Mouse (Mus musculus) brain, embryonic 14.5 days (tissue): ENCODE measurements around the gene Mnd1.

Experiments used
- CTCF ChIP-seq: fragments of 200-500 bp; IDR thresholded peaks from 2 replicates; pipeline ENCODE4 v1.5.1; 2012; ENCODE audit warnings: inconsistent platforms, mild to moderate bottlenecking, moderate library complexity, borderline replicate concordance; ENCODE audit not compliant: insufficient read depth, insufficient read length; ENCODE audit errors: extremely low read depth
- POLR2A ChIP-seq: fragments of 200-500 bp; IDR thresholded peaks from 2 replicates; pipeline ENCODE4 v1.6.1; 2012; ENCODE audit warnings: mild to moderate bottlenecking, inconsistent platforms, borderline replicate concordance; ENCODE audit not compliant: poor library complexity, insufficient read depth, insufficient read length, severe bottlenecking; ENCODE audit errors: extremely low read depth

GRCm38 (mm10) chr3:84157559-84158350, 2.2 kb upstream of the Mnd1 start:
- TF ChIP-seq POLR2A (no peak), CTCF (no peak)
